Mouse (Mus musculus) limb, embryonic 15.5 days (tissue): ENCODE data around the gene Purb. TPM values are rescaled to one million over a fixed set of nuclear protein-coding genes. Genes with fewer than 3 reads are reported as not detected.
"Not testable (repeated sequence)": the region's sequence is repeated elsewhere in the genome, so short reads cannot be mapped to it uniquely, and the experiment has no call there.

Experiments used
- ATAC-seq: fragments of 200-750 bp; cut with Nextera tagmentation; 2 replicates; pipeline ENCODE4 v1.8.0; 2017; ENCODE audit warnings: low read depth, moderate TSS enrichment; ENCODE audit not compliant: insufficient number of reproducible peaks, low FRiP score, low TSS enrichment
- H3K27ac ChIP-seq: fragments of 300-500 bp; sonication (generic); 2 replicates; pipeline ENCODE4 v1.5.1; 2015; ENCODE audit warnings: moderate library complexity, mild to moderate bottlenecking, inconsistent platforms
- H3K27me3 ChIP-seq: fragments of 300-500 bp; sonication (generic); 2 replicates; pipeline ENCODE4 v1.6.1; 2015; ENCODE audit warnings: inconsistent platforms
- H3K36me3 ChIP-seq: fragments of 300-500 bp; sonication (generic); 2 replicates; pipeline ENCODE4 v1.6.1; 2015; ENCODE audit warnings: inconsistent platforms
- H3K4me1 ChIP-seq: fragments of 300-500 bp; sonication (generic); 2 replicates; pipeline ENCODE4 v1.6.1; 2015; ENCODE audit warnings: inconsistent platforms
- H3K4me2 ChIP-seq: fragments of 300-500 bp; sonication (generic); 2 replicates; pipeline ENCODE4 v1.6.1; 2015; ENCODE audit warnings: mild to moderate bottlenecking, inconsistent platforms
- H3K4me3 ChIP-seq: fragments of 300-500 bp; sonication (generic); 2 replicates; pipeline ENCODE4 v1.5.1; 2015; ENCODE audit warnings: mild to moderate bottlenecking, inconsistent platforms
- H3K9ac ChIP-seq: fragments of 300-500 bp; sonication (generic); 2 replicates; pipeline ENCODE4 v1.6.1; 2015; ENCODE audit warnings: inconsistent platforms
- H3K9me3 ChIP-seq: fragments of 300-500 bp; sonication (generic); 2 replicates; pipeline ENCODE4 v1.6.1; 2016; ENCODE audit warnings: inconsistent platforms
- WGBS: fragments of 180-500 bp; shearing (Covaris S2); methylation state at CpG from one replicate; pipeline ENCODE4 v1.1.7; 2015; 5-methylcytosine and 5-hydroxymethylcytosine counted together
- microRNA-seq: library from miRNA; unstranded; fragments of <30 nt; microRNA quantifications from one replicate; pipeline ENCODE4, GENCODE M21; 2016
- polyA plus RNA-seq: library from polyadenylated mRNA; unstranded; fragments of >200 nt; fragmentation: Nextera tagmentation; extraction: Ambion mirVana; gene quantifications from 2 replicates; pipeline ENCODE4 v1.2.1, GENCODE M21; 2015

Gene Purb
- polyA plus RNA-seq, 1 experiment from 2014 or later = 29.9 TPM

DNA sequence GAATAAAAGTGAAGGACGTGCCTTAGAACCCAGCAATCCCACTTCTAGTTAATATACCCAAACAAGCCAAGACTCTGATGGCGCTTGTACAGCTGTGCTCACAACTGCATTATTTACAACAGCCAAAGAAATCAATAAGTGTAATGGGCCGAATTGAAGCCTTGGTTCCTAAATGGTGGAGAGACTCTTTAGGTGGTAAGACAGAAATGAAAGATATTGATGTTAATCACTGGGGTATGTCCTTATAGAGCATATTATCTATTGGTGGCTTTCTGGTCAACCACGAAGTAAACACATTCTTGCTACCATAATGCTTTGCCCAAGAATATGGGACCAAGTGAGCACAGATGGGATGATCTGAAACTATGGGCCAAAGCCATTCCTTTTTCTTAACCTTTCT is 35.5 kb downstream of the Purb start:
- Histone ChIP-seq H3K36me3 (peaks cover 25% of the 10 kb centered on the region), H3K27ac (no peak overlapping the region), H3K27me3 (no peaks in the 10 kb centered on the region), H3K4me2 (no peak overlapping the region), H3K9me3 (no peaks in the 10 kb centered on the region), H3K4me3 (no peak overlapping the region), H3K4me1 (peaks cover 3% of the 10 kb centered on the region; the same call in 1 of the 2 replicates), H3K9ac (no peak overlapping the region)
- ATAC-seq = no peak
- WGBS = 89% methylated on average over 4 of the region's 4 CpGs

DNA sequence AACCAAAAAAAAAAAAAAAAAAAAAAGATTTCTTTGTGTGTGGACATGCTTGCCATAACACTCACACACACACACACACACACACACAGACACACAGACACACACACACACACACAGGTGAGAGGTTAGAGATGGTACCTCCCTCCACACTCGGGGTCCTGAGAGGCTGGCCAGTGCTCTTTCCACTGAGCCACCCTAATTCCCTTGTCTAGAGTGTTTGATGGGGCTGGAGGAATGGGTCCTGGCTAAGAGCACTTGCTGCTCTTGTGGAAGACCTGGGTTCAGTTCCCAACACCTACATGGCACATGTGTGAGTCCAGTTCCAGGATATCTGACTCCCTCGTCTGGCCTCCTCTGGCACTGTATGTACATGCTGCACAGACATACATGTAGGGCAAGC is 38.0 kb downstream of the Purb start:
- WGBS = 94% methylated on average over 2 of the region's 2 CpGs
- H3K9ac ChIP-seq = no peak overlapping the region
- no peak for ATAC-seq
- H3K4me2 ChIP-seq = no peak overlapping the region
- no peak overlapping the region for H3K27ac ChIP-seq
- no peaks in the 10 kb centered on the region for H3K9me3 ChIP-seq
- no peaks in the 10 kb centered on the region for H3K27me3 ChIP-seq
- peaks cover 48% of the 10 kb centered on the region for H3K36me3 ChIP-seq
- no peak overlapping the region for H3K4me3 ChIP-seq
- H3K4me1 ChIP-seq = no peaks in the 10 kb centered on the region

DNA sequence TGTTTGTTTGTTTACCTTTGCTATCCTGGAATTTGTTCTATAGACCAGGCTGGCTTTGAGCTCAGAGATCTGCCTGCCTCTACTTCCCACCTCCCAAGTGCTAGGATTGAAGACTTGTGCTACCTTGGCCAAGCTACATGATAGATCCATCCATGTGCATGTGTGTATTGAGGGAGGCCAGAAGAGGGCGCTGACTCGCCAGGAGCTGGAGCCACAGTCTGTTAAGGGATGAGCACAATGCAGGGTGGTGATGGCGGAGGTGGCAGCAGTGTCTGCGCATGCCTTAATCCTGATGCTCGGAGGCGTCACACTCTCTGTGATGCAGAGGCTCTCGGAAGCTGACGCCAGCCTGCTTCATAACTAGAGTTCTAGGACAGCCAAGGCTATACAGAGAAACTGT is 39.3 kb downstream of the Purb start:
- Histone ChIP-seq H3K4me1 (no peaks in the 10 kb centered on the region), H3K9ac (no peak overlapping the region), H3K36me3 (peaks cover 60% of the 10 kb centered on the region), H3K4me2 (no peak overlapping the region), H3K27ac (no peak overlapping the region), H3K4me3 (no peak overlapping the region), H3K27me3 (no peaks in the 10 kb centered on the region), H3K9me3 (no peaks in the 10 kb centered on the region)
- 73% methylated on average over 8 of the region's 8 CpGs for WGBS
- ATAC-seq = no peak

DNA sequence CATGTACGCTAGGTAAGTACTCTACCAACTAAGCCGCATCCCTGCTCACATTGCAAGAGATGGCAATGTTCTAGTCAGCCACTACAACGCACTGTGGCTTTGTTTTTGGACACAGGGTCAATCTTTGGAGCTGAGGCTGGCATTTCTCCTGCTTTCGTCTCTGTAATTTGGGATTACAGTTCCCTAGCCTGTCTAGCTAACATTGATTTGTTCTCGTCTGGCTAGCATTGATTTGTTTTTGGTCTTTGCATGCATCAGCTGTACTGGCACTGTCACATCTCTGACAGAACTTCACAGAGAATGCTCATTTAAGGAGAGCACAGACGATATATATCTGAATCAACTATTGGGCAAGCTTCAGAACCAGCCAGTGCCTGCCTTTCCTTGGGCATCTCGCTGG is 45.5 kb downstream of the Purb start:
- peaks cover 89% of the 10 kb centered on the region for H3K36me3 ChIP-seq
- WGBS = 91% methylated on average over 7 of the region's 7 CpGs

DNA sequence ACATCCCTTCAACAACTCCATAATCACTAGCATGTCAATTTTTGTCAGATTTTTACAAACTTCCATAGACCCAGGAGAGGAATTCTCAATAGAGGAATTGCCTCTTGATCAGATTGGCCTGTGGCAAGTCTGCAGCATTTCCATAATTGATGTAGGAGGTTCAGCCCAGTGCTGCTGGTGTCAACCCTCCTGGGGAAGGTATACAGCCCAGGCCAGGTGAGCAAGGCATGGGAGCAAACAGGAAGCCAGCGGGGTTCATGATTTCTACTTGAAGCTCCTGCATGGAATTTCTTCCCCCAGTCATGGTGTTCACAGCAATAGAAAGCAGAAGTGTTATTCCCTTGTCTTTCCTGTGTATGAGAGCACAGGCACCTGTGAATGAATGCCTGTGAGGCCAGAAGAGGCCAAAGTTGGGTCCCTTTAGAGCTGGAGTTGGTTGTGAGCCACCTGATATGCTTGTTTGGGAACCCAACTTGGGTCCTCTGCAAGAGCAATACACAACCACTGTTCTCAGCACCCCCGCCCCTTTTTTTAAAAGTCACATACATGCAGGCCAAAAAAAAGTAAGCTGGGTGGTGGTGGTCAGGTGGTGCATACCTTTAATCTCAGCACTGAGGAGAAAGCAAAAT is 54.9 kb downstream of the Purb start:
- H3K27ac ChIP-seq = no peak overlapping the region
- no peaks in the 10 kb centered on the region for H3K27me3 ChIP-seq
- peaks cover 14% of the 10 kb centered on the region for H3K4me1 ChIP-seq
- peaks cover 60% of the 10 kb centered on the region for H3K36me3 ChIP-seq
- H3K4me3 ChIP-seq = no peak overlapping the region
- 74% methylated on average over 2 of the region's 2 CpGs for WGBS
- H3K4me2 ChIP-seq = no peak overlapping the region
- ATAC-seq = no peak
- no peaks in the 10 kb centered on the region for H3K9me3 ChIP-seq
- H3K9ac ChIP-seq = no peak overlapping the region

More for the DNA sequence above, 45.5 kb downstream of the Purb start:
- no peak overlapping the region for H3K4me3 ChIP-seq
- no peaks in the 10 kb centered on the region for H3K27me3 ChIP-seq
- H3K4me2 ChIP-seq = no peak overlapping the region
- H3K4me1 ChIP-seq = no peaks in the 10 kb centered on the region
- no peak for ATAC-seq
- no peaks in the 10 kb centered on the region for H3K9me3 ChIP-seq
- H3K27ac ChIP-seq = no peak overlapping the region
- H3K9ac ChIP-seq = no peak overlapping the region

DNA sequence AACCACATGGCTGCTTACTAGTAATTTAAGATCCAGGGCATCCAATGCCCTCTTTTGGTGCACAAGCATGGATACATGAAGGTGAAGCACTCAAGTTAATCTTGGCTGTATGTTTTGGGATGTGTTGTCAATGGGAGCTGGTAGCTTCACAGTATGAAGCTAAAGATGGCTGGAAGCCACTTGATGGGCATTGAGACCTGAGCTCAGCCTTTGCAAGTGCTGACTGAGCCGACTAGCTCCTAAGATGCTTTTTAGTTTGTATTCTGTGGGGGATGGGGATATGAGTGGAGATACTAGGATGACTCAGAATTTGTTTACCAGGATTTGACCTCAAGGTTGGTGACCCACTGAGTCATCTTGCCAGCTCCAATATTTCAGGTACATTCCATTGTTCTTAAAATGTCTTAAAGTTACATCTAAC is 55.4 kb downstream of the Purb start:
- no peaks in the 10 kb centered on the region for H3K27me3 ChIP-seq
- no peak overlapping the region for H3K4me2 ChIP-seq
- H3K9me3 ChIP-seq = no peaks in the 10 kb centered on the region
- H3K36me3 ChIP-seq = peaks cover 58% of the 10 kb centered on the region
- 25% methylated on average over 1 of the region's 1 CpGs for WGBS
- H3K9ac ChIP-seq = no peak overlapping the region
- no peak overlapping the region for H3K27ac ChIP-seq
- no peak overlapping the region for H3K4me3 ChIP-seq
- H3K4me1 ChIP-seq = peaks cover 14% of the 10 kb centered on the region
- ATAC-seq = no peak

DNA sequence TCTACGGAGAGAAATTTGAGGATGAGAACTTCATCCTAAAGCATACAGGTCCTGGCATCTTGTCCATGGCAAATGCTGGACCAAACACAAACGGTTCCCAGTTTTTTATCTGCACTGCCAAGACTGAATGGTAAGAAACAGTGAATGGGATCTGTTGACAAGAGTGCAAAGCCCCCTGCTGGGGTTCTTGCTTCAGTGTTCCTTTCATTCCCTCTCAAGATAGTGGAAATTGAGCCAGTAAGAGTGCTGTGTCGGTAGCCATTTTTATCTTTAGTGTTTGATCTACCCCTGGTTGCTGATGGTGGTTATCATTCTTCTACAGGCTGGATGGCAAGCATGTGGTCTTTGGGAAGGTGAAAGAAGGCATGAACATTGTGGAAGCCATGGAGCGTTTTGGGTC is 56.6 kb downstream of the Purb start:
- H3K36me3 ChIP-seq = peaks cover 51% of the 10 kb centered on the region
- H3K27me3 ChIP-seq, H3K4me2 ChIP-seq, H3K9me3 ChIP-seq, H3K27ac ChIP-seq, H3K9ac ChIP-seq, H3K4me3 ChIP-seq, ATAC-seq: not testable (repeated sequence)
- peaks cover 25% of the 10 kb centered on the region for H3K4me1 ChIP-seq
- whole genome bisulfite sequencing = 76% methylated on average over 4 of the region's 4 CpGs

DNA sequence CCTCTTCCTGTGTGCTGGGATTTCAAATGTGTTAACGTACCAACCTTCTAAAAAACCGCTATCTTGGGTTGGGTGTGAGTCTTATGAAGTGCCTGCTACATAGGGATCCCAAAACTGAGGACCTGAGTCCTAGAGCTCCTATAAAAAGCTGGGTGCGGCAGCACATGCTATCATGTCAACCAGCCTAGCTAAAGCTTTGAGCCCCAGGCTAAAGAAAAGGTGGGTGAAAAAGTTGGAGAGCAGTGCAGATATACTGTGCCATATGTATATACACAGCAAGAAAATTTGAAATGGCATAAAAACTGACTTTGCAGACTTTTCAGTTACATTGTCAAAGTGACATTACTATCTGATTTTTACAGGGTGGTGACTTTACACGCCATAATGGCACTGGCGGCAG is 57.0 kb downstream of the Purb start:
- no peak overlapping the region for H3K4me2 ChIP-seq
- H3K9ac ChIP-seq = no peak overlapping the region
- peaks cover 26% of the 10 kb centered on the region for H3K4me1 ChIP-seq
- no peaks in the 10 kb centered on the region for H3K9me3 ChIP-seq
- H3K27ac ChIP-seq = no peak overlapping the region
- no peaks in the 10 kb centered on the region for H3K27me3 ChIP-seq
- H3K36me3 ChIP-seq = peaks cover 48% of the 10 kb centered on the region
- H3K4me3 ChIP-seq = no peak overlapping the region; the same call in 1 of the 2 replicates
- no peak for ATAC-seq
- WGBS = 76% methylated on average over 5 of the region's 5 CpGs

Small RNAs within 50 kb of the gene (microRNA-seq; reads per million reads assigned to microRNA genes)
- gene Gm22123 = not detected

Other genes starting within 250 kb of the Purb start
- gene Npc1l1, start 245.8 kb downstream of the Purb start, polyA plus RNA-seq = 0.07 and 0.13 TPM in 2 replicates
- gene Ddx56, start 208.1 kb downstream of the Purb start, polyA plus RNA-seq = 81.0 and 91.8 TPM in 2 replicates
- 104 and 106 TPM in 2 replicates for gene Tmed4, start 201.0 kb downstream of the Purb start, polyA plus RNA-seq
- gene Ogdh, start 184.3 kb downstream of the Purb start, polyA plus RNA-seq = 91.4 and 101 TPM in 2 replicates
- gene Zmiz2, start 86.8 kb downstream of the Purb start, polyA plus RNA-seq = 10.0 TPM in 2 replicates
- gene Ppia, start 60.5 kb downstream of the Purb start, polyA plus RNA-seq = 4,193 and 4,412 TPM in 2 replicates
- 402 and 435 TPM in 2 replicates for gene H2afv, start 31.5 kb downstream of the Purb start, polyA plus RNA-seq
- 3.6 and 4.2 TPM in 2 replicates for gene Myo1g, start 45.0 kb upstream of the Purb start, polyA plus RNA-seq
- gene Ccm2, start 71.0 kb upstream of the Purb start, polyA plus RNA-seq = 89.7 and 101 TPM in 2 replicates
- 1.6 and 1.9 TPM in 2 replicates for gene Nacad, start 130.1 kb upstream of the Purb start, polyA plus RNA-seq
- 32.9 and 33.1 TPM in 2 replicates for gene Tbrg4, start 150.2 kb upstream of the Purb start, polyA plus RNA-seq
- gene Wap, start 162.7 kb upstream of the Purb start, polyA plus RNA-seq = not detected in 2 replicates
- gene Ramp3, start 182.6 kb upstream of the Purb start, polyA plus RNA-seq = 7.8 and 8.7 TPM in 2 replicates